Mouse (Mus musculus) C2C12 (cell line): ENCODE results near the gene Cdh4. TPM values are rescaled to one million over a fixed set of nuclear protein-coding genes. Genes with fewer than 3 reads are reported as not detected.

Experiments
- H3K27me3 ChIP-seq: one replicate; pipeline ENCODE4 v1.6.1; 2011; ENCODE audit not compliant: control insufficient read depth, insufficient read depth, insufficient read length
- H3K36me3 ChIP-seq: one replicate; pipeline ENCODE4 v1.6.1; 2011; ENCODE audit not compliant: control insufficient read depth, insufficient read depth
- H3K4me3 ChIP-seq: one replicate; pipeline ENCODE4 v1.5.1; 2011; ENCODE audit warnings: mild to moderate bottlenecking, control low read depth; ENCODE audit not compliant: poor library complexity, insufficient read depth, severe bottlenecking
- H3K79me2 ChIP-seq: one replicate; pipeline ENCODE4 v1.6.1; 2011; ENCODE audit not compliant: control insufficient read depth, insufficient read depth
- H3K79me3 ChIP-seq: one replicate; pipeline ENCODE4 v1.6.1; 2011; ENCODE audit warnings: low read depth, control low read depth
- H3ac ChIP-seq: one replicate; pipeline ENCODE3; 2011; ENCODE audit warnings: low read depth; ENCODE audit not compliant: control insufficient read depth, insufficient read length
- CEBPB ChIP-seq: IDR thresholded peaks from one replicate; pipeline ENCODE4 v1.6.1; 2011; ENCODE audit warnings: low read depth, mild to moderate bottlenecking, control low read depth, moderate library complexity
- CTCF ChIP-seq: IDR thresholded peaks from one replicate; pipeline ENCODE4 v1.5.1; 2011; ENCODE audit not compliant: control insufficient read depth, insufficient read depth, insufficient read length
- FOSL1 ChIP-seq: IDR thresholded peaks from one replicate; pipeline ENCODE4 v1.8.0; 2011; ENCODE audit warnings: mild to moderate bottlenecking, low read length; ENCODE audit not compliant: poor library complexity, insufficient read depth, severe bottlenecking
- MAX ChIP-seq: IDR thresholded peaks from one replicate; pipeline ENCODE4 v1.6.1; 2011; ENCODE audit warnings: mild to moderate bottlenecking, control low read depth
- MYOD1 ChIP-seq: IDR thresholded peaks from one replicate; pipeline ENCODE4 v1.6.1; 2011; ENCODE audit warnings: low read depth; ENCODE audit not compliant: control insufficient read depth, insufficient read length
- MYOG ChIP-seq: IDR thresholded peaks from one replicate; pipeline ENCODE4 v1.6.1; 2011; ENCODE audit not compliant: control insufficient read depth, insufficient read length; ENCODE audit errors: extremely low read depth
- USF1 ChIP-seq: IDR thresholded peaks from one replicate; pipeline ENCODE4 v1.6.1; 2011; ENCODE audit warnings: low read depth, mild to moderate bottlenecking, control low read depth, moderate library complexity
- polyA plus RNA-seq: library from polyadenylated mRNA; unstranded; fragments of >200 nt; fragmentation: generic; extraction: Trizol; gene quantifications from one replicate; pipeline ENCODE4 v1.2.1, GENCODE M21; 2012; ENCODE audit warnings: missing spikeins

Cdh4 gene
- polyA plus RNA-seq, 1 experiment: not detected

GRCm38 (mm10) chr2:179591661-179592060 lies 149.4 kb downstream of the Cdh4 start:
- Histone ChIP-seq H3K27me3 (no peaks in the 10 kb centered on the region), H3ac (no peak overlapping the region), H3K79me2 (no peaks in the 10 kb centered on the region), H3K4me3 (no peak overlapping the region), H3K79me3 (no peaks in the 10 kb centered on the region), H3K36me3 (no peaks in the 10 kb centered on the region)
- TF ChIP-seq MYOD1: no peak
- TF ChIP-seq CEBPB: no peak
- TF ChIP-seq CTCF: no peak
- no peak for TF ChIP-seq FOSL1
- no peak for TF ChIP-seq USF1
- TF ChIP-seq MAX: no peak
- no peak for TF ChIP-seq MYOG

DNA sequence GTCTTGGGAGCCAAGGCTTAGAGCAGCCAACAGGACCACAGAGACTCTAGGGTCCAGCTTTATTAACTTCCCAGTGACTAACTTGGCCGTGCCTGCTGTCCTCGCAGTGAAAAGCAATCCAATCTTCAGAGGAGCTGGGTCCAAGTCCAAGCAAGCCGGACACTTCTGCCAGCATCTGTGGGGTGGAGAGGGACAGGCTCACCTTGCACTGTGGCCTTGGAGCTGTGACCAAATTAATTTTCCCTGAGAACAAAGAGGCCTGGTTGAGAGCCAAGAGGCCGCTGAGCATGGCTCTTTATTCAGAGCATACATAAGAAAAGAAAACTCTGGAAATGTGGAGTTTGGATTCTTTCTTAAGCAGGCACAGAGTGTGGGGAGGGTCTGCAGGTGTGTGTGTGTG lies 152.8 kb downstream of the Cdh4 start:
- H3K79me2 ChIP-seq: no peaks in the 10 kb centered on the region
- TF ChIP-seq USF1 (no peak), CTCF (no peak), MAX (no peak), CEBPB (no peak), MYOG (no peak), MYOD1 (no peak), FOSL1 (no peak)
- no peaks in the 10 kb centered on the region for H3K79me3 ChIP-seq
- no peak overlapping the region for H3ac ChIP-seq
- no peaks in the 10 kb centered on the region for H3K36me3 ChIP-seq
- no peak overlapping the region for H3K4me3 ChIP-seq
- no peaks in the 10 kb centered on the region for H3K27me3 ChIP-seq

- H3ac ChIP-seq: no peak overlapping the region
- no peaks in the 10 kb centered on the region for H3K79me2 ChIP-seq
- H3K4me3 ChIP-seq: no peak overlapping the region
- no peaks in the 10 kb centered on the region for H3K79me3 ChIP-seq
- H3K36me3 ChIP-seq: no peaks in the 10 kb centered on the region
- TF ChIP-seq MYOD1 (no peak), CEBPB (no peak), MYOG (no peak), MAX (no peak), FOSL1 (no peak)
- H3K27me3 ChIP-seq: no peaks in the 10 kb centered on the region
These were observed 156.7 kb downstream of the Cdh4 start for GRCm38 (mm10) chr2:179598886-179599285.

DNA sequence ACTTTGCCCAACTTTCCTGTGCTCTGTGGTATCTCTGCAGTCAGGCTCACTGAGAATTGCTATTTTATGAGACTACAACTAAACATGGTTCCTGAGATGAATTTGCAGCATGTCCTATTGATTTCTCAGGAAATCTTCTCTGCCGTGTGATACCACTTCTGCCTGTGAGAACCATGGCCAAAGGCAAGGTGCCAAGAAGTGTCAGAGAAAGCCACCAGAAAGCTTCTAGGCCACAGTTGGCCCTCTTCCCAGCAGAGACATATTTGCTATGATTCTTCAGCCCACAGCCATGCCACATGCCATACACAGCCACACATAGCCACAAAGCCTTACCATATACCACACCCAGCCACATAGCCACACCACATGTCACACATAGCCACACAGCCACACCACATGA lies 157.7 kb downstream of the Cdh4 start:
- TF ChIP-seq CTCF (no peak), MYOG (no peak), USF1 (no peak), FOSL1 (no peak), MAX (no peak), MYOD1 (no peak), CEBPB (no peak)
- Histone ChIP-seq H3K27me3 (no peaks in the 10 kb centered on the region), H3ac (no peak overlapping the region), H3K79me3 (no peaks in the 10 kb centered on the region), H3K36me3 (no peaks in the 10 kb centered on the region), H3K4me3 (no peak overlapping the region), H3K79me2 (no peaks in the 10 kb centered on the region)

- Histone ChIP-seq H3K27me3 (no peaks in the 10 kb centered on the region), H3K79me3 (no peaks in the 10 kb centered on the region), H3ac (no peak overlapping the region), H3K36me3 (no peaks in the 10 kb centered on the region), H3K4me3 (no peak overlapping the region), H3K79me2 (no peaks in the 10 kb centered on the region)
- TF ChIP-seq USF1: no peak
- TF ChIP-seq MAX: no peak
- no peak for TF ChIP-seq FOSL1
- no peak for TF ChIP-seq MYOD1
- no peak for TF ChIP-seq CEBPB
- TF ChIP-seq CTCF: no peak
- no peak for TF ChIP-seq MYOG
These were observed 158.1 kb downstream of the Cdh4 start for GRCm38 (mm10) chr2:179600347-179600746.

- Histone ChIP-seq H3K4me3 (no peak overlapping the region), H3K79me3 (no peaks in the 10 kb centered on the region), H3ac (no peak overlapping the region), H3K36me3 (no peaks in the 10 kb centered on the region), H3K79me2 (no peaks in the 10 kb centered on the region), H3K27me3 (no peaks in the 10 kb centered on the region)
- TF ChIP-seq CTCF (no peak), FOSL1 (no peak), MAX (no peak), MYOD1 (no peak), CEBPB (no peak), USF1 (no peak), MYOG (no peak)
These were observed 158.9 kb downstream of the Cdh4 start for GRCm38 (mm10) chr2:179601167-179601566.
